Mouse (Mus musculus): ENCODE data around the gene Col18a1. TPM values are rescaled to one million over a fixed set of nuclear protein-coding genes. Genes with fewer than 3 reads are reported as not detected.

The Col18a1 gene
- polyA plus RNA-seq, 1 experiment, result 85.0 TPM

DNA sequence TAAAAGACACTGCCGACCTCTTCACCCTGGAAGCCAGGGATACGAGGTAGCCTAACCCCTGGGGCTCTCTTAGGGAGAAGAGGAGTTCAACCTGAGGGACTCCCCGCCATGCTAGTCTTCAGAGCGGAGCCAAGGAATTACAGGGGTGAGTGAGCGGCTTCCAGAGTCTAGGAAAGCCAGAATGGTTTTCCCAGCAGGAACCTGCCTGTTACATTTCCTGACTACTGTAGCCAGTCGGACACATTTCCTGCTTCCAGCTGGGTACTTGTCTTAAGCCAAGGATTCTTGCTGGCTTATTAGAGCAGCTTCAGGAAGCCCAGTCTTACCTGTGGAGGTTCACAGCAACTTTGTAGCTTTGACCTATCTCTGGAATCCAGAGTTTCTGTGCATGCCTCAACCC lies 34.8 kb downstream of the Col18a1 start:
- H3K4me1 ChIP-seq (ENCODE audit: control insufficient read depth, insufficient read depth, low read length), result peaks cover 6% of the 10 kb centered on the region; the same call in 1 of the 2 replicates
- H3K4me3 ChIP-seq (ENCODE audit: insufficient read depth, low read length), result no peak overlapping the region
- H3K27ac ChIP-seq (ENCODE audit: insufficient read depth, low read length), result no peak overlapping the region
- TF ChIP-seq CTCF (IDR thresholded peaks at IDR 0.05; ENCODE audit: borderline replicate concordance, insufficient read depth, low read length), result no peak

- Histone ChIP-seq H3K27ac (ENCODE audit: insufficient read depth, low read length) (no peak overlapping the region), H3K4me1 (ENCODE audit: control insufficient read depth, insufficient read depth, low read length) (peaks cover 6% of the 10 kb centered on the region; the same call in 1 of the 2 replicates), H3K4me3 (ENCODE audit: insufficient read depth, low read length) (no peak overlapping the region)
- TF ChIP-seq CTCF (IDR thresholded peaks at IDR 0.05; ENCODE audit: borderline replicate concordance, insufficient read depth, low read length) (peak; percentile 99), POLR2A (IDR thresholded peaks at IDR 0.05; ENCODE audit: low read depth, low read length) (no peak)
Observed at GRCm38 (mm10) chr10:77130561-77131240, 35.6 kb downstream of the Col18a1 start.

DNA sequence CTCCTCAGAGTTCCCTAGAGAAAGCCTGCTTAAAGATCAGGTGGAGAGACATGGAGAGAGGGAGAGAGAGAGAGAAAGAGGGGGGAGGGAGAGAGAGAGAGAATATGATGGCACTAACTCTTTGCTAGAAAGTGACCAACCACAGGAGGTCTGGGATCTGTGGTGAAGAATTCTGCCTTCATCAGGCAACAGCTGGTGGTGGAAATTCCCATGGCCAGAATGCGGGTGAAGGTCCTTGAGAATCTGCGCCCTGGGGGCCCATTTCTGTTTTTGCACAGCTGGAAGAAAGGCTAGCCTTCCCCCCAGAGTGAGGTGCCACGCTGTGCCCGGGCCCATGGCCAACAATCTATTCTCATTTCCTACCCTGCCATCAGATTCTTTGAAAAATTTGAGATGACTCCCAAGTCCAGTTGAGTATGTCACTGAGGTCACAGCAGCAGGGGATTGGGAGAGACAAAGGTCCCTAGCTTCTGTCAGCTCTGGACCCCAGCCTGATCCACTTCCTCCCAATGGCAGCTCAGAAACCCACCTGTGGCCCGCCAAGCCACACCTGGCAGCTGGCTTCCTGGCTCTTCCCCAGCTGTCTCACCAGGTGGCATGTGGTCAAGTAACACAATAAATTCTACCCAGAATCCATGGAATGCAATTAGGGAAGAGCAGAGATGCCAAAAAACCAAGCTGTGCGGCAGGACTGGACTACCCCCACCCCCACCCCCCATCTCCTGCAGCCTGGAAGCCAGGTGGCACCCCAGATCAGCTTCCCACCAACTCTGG lies 36.5 kb downstream of the Col18a1 start:
- no peak overlapping the region for H3K27ac ChIP-seq (ENCODE audit: insufficient read depth, low read length)
- H3K4me1 ChIP-seq (ENCODE audit: control insufficient read depth, insufficient read depth, low read length), result peaks cover 6% of the 10 kb centered on the region; the same call in 1 of the 2 replicates

GRCm38 (mm10) chr10:77127926-77128325 lies 38.4 kb downstream of the Col18a1 start:
- H3K27ac ChIP-seq (ENCODE audit: insufficient read depth, low read length), result no peak overlapping the region
- H3K4me3 ChIP-seq (ENCODE audit: insufficient read depth, low read length), result no peak overlapping the region
- TF ChIP-seq CTCF (IDR thresholded peaks at IDR 0.05; ENCODE audit: borderline replicate concordance, insufficient read depth, low read length) (peak; percentile 46; the same call in 1 of the 2 replicates), POLR2A (IDR thresholded peaks at IDR 0.05; ENCODE audit: low read depth, low read length) (no peak)
- H3K4me1 ChIP-seq (ENCODE audit: control insufficient read depth, insufficient read depth, low read length), result peaks cover 9% of the 10 kb centered on the region; the same call in 1 of the 2 replicates

More for the DNA sequence above, 36.5 kb downstream of the Col18a1 start:
- no peak overlapping the region for H3K4me3 ChIP-seq (ENCODE audit: insufficient read depth, low read length)
- TF ChIP-seq CTCF (IDR thresholded peaks at IDR 0.05; ENCODE audit: borderline replicate concordance, insufficient read depth, low read length) (no peak), POLR2A (IDR thresholded peaks at IDR 0.05; ENCODE audit: low read depth, low read length) (no peak)

DNA sequence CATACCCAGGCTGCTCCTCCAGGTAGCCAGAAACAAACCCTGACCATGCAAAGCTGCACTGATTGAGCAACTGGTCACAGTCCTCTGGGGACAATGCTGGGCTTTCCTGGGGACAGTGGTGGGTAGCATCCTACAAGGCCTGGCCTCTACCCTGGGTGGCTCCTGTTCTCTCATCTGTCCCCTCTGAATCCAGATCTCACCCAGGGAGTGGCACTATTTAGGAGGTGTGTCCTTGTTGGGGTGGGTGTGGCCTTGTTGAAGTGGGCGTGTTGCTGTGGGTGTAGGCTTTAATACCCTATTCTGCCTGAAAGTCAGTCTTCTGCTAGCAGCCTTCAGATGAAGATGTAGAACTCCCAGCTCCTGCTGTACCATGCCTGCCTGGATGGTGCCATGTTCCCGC lies 39.8 kb downstream of the Col18a1 start:
- Histone ChIP-seq H3K4me1 (ENCODE audit: control insufficient read depth, insufficient read depth, low read length) (peaks cover 7% of the 10 kb centered on the region; the same call in 1 of the 2 replicates), H3K27ac (ENCODE audit: insufficient read depth, low read length) (no peak overlapping the region), H3K4me3 (ENCODE audit: insufficient read depth, low read length) (no peak overlapping the region)
- TF ChIP-seq CTCF (IDR thresholded peaks at IDR 0.05; ENCODE audit: borderline replicate concordance, insufficient read depth, low read length), result no peak
- TF ChIP-seq POLR2A (IDR thresholded peaks at IDR 0.05; ENCODE audit: low read depth, low read length), result no peak

DNA sequence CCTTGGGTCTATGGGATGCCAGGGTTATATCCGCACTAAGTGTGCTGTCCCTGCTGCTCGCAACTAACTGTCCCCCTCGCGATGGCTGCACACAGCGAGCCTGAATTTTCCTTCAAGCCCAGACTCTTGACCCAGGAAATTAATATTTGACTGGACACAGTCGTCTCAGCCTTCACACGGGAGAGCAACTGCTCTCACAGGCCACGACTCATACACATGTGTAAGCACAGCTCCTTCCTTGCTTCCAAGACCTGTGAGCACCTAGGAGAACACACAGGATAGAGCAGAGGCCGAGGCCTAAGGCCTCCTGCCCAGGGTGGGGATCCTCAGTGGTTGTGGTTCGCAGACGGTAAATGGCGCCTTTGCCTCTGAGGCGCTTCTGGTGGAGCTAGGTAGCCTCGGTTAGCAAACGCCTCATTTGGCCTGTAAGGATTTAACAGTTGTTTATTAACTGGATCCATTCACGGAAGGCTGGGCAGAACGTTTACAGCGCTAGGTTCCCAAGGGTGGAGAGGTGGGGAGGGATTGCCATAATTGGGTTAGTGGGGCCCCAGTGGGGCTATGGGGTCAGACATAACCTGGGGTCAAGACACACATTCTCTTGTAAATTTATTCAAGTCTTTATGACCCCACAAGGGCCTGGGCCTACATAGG lies 41.1 kb downstream of the Col18a1 start:
- no peak overlapping the region for H3K27ac ChIP-seq (ENCODE audit: insufficient read depth, low read length)
- H3K4me1 ChIP-seq (ENCODE audit: control insufficient read depth, insufficient read depth, low read length), result peaks cover 4% of the 10 kb centered on the region; the same call in 1 of the 2 replicates
- TF ChIP-seq POLR2A (IDR thresholded peaks at IDR 0.05; ENCODE audit: low read depth, low read length) (no peak), CTCF (IDR thresholded peaks at IDR 0.05; ENCODE audit: borderline replicate concordance, insufficient read depth, low read length) (no peak)
- H3K4me3 ChIP-seq (ENCODE audit: insufficient read depth, low read length), result no peak overlapping the region

DNA sequence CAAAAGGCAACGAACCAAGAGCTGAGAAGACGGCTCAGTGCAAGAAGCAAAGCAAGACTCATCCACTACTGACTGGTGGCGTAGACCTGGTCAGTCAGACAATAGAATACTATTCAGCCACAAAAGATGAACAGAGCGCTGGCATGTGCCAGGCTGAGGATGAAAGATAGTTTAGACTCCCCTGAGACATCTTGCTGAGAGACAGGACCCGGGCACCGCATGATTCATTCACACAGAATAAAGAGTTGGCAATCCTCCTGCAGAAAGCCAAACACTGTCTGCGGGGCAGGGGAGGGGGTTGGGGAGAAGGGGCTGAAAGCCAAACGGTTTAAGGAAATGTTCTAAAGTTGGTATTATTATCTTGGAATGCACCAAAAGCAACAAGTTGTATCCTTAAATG lies 42.4 kb downstream of the Col18a1 start:
- Histone ChIP-seq H3K4me3 (ENCODE audit: insufficient read depth, low read length) (no peak overlapping the region), H3K4me1 (ENCODE audit: control insufficient read depth, insufficient read depth, low read length) (peaks cover 2% of the 10 kb centered on the region; the same call in 1 of the 2 replicates), H3K27ac (ENCODE audit: insufficient read depth, low read length) (no peak overlapping the region)
- TF ChIP-seq POLR2A (IDR thresholded peaks at IDR 0.05; ENCODE audit: low read depth, low read length) (no peak), CTCF (IDR thresholded peaks at IDR 0.05; ENCODE audit: borderline replicate concordance, insufficient read depth, low read length) (no peak)

- H3K27ac ChIP-seq (ENCODE audit: insufficient read depth, low read length), result no peak overlapping the region
- H3K4me1 ChIP-seq (ENCODE audit: control insufficient read depth, insufficient read depth, low read length), result peaks cover 5% of the 10 kb centered on the region
- no peak overlapping the region for H3K4me3 ChIP-seq (ENCODE audit: insufficient read depth, low read length)
- TF ChIP-seq POLR2A (IDR thresholded peaks at IDR 0.05; ENCODE audit: low read depth, low read length), result no peak
- TF ChIP-seq CTCF (IDR thresholded peaks at IDR 0.05; ENCODE audit: borderline replicate concordance, insufficient read depth, low read length), result no peak
Observed at GRCm38 (mm10) chr10:77121287-77122022, 44.9 kb downstream of the Col18a1 start.

DNA sequence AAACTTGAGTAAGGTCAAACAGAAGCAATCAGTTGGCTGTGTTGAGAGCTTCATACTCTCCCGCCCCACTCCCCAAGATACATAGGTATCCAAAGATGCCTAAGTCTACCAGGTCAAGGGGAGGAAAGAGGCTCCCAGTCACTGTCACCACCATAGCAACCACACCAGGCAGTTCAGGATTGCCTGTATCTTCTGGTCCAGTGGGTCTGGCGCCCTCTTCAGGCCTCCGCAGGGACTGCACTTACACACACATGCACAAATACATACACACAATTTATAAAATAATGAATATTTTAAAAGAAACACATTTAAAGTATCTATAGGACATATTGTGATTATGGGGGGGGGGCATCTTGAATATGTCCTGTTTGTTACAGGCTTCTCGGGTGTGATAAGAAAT lies 45.8 kb downstream of the Col18a1 start:
- no peak overlapping the region for H3K4me3 ChIP-seq (ENCODE audit: insufficient read depth, low read length)
- peaks cover 8% of the 10 kb centered on the region for H3K4me1 ChIP-seq (ENCODE audit: control insufficient read depth, insufficient read depth, low read length)
- TF ChIP-seq POLR2A (IDR thresholded peaks at IDR 0.05; ENCODE audit: low read depth, low read length) (no peak), CTCF (IDR thresholded peaks at IDR 0.05; ENCODE audit: borderline replicate concordance, insufficient read depth, low read length) (no peak)
- no peak overlapping the region for H3K27ac ChIP-seq (ENCODE audit: insufficient read depth, low read length)

Data from embryonic fibroblast, embryonic 13.5 days (primary cell).